Mouse (Mus musculus) lung, postnatal 14 days (tissue): ENCODE measurements around the gene Gm28827.
"Not testable (repeated sequence)": the region's sequence is repeated elsewhere in the genome, so short reads cannot be mapped to it uniquely, and the experiment has no call there.

ENCODE experiments used
- DNase-seq: peaks from one replicate; pipeline ENCODE4 v3.0.0; 2021

The Gm28827 gene

DNA sequence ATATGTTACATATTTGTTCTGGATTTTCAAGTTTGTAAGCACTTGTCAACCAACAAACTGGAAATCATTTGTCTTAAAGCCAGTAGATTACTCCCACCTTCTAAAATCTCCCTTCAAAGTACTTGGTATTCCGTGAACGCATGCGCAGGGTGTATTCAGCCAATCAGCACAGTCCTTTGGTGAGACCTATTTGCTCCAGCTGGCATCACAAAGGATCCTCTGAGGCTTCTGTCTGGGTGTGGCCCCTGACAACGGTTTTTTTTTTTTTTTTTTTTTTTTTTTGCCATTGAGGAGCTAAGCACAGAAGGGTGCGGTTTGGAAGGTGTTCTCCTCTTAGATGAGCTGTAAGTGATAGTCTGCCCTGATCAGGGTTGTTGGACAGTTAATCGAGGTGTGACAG lies at the start of gene Gm28827:
TSS of gene Gm28827 (plus strand) at position 301 of the 400 bp plus-strand sequence.
- not testable (repeated sequence) for DNase-seq
